Mouse (Mus musculus) heart, postnatal 0 days (tissue): ENCODE results near the gene Stard13. TPM values are rescaled to one million over a fixed set of nuclear protein-coding genes. Genes with fewer than 3 reads are reported as not detected.
A peak's percentile ranks its signal among the peaks of the same experiment; 100 is the strongest.

Source experiments
- ATAC-seq: fragments of 200-750 bp; cut with Nextera tagmentation; 2 replicates; pipeline ENCODE4 v1.8.0; 2017; ENCODE audit warnings: low read depth, moderate number of reproducible peaks, moderate library complexity; ENCODE audit not compliant: insufficient read depth
- DNase-seq: peaks from one replicate; pipeline ENCODE4 v3.0.0-alpha.2; 2016; ENCODE audit warnings: low spot score
- H3K27ac ChIP-seq: fragments of 300-500 bp; sonication (generic); 2 replicates; pipeline ENCODE4 v1.5.1; 2014; ENCODE audit warnings: low read depth, mild to moderate bottlenecking
- H3K27me3 ChIP-seq: fragments of 300-500 bp; sonication (generic); 2 replicates; pipeline ENCODE4 v1.6.1; 2014; ENCODE audit warnings: low read length, mixed read lengths; ENCODE audit not compliant: control insufficient read depth, insufficient read depth
- H3K36me3 ChIP-seq: fragments of 300-500 bp; sonication (generic); replicated peaks from 2 replicates; pipeline ENCODE4 v1.6.1; 2014; ENCODE audit warnings: low read length, mixed read lengths; ENCODE audit not compliant: control insufficient read depth, insufficient read depth
- H3K4me1 ChIP-seq: fragments of 300-500 bp; sonication (generic); 2 replicates; pipeline ENCODE4 v1.6.1; 2014; ENCODE audit warnings: antibody characterized with exemption; ENCODE audit not compliant: control insufficient read depth, insufficient read depth
- H3K4me2 ChIP-seq: fragments of 300-500 bp; sonication (generic); 2 replicates; pipeline ENCODE4 v1.6.1; 2014; ENCODE audit warnings: low read depth, mild to moderate bottlenecking, low read length, moderate library complexity
- H3K4me3 ChIP-seq: fragments of 300-500 bp; sonication (generic); 2 replicates; pipeline ENCODE4 v1.5.1; 2014; ENCODE audit warnings: low read depth, low read length
- H3K9ac ChIP-seq: fragments of 300-500 bp; sonication (generic); replicated peaks from 2 replicates; pipeline ENCODE4 v1.6.1; 2014; ENCODE audit warnings: low read depth, low read length, mixed read lengths
- H3K9me3 ChIP-seq: fragments of 300-500 bp; sonication (generic); replicated peaks from 2 replicates; pipeline ENCODE4 v1.6.1; 2016; ENCODE audit warnings: low read length; ENCODE audit not compliant: control insufficient read depth
- CTCF ChIP-seq: IDR thresholded peaks from 2 replicates; pipeline ENCODE4 v1.5.1; 2016; ENCODE audit warnings: antibody characterized with exemption, control low read depth, low read depth
- EP300 ChIP-seq: IDR thresholded peaks from 2 replicates; pipeline ENCODE4 v1.6.1; 2016; ENCODE audit warnings: antibody characterized with exemption, low read depth
- WGBS: fragments of 180-500 bp; shearing (Covaris S2); extraction: QIAGEN DNeasy Blood & Tissue Kit; methylation state at CpG from one replicate; pipeline ENCODE4 v1.1.7; 2014; 5-methylcytosine and 5-hydroxymethylcytosine counted together
- polyA plus RNA-seq: library from polyadenylated mRNA; unstranded; fragments of >200 nt; fragmentation: Nextera tagmentation; extraction: Ambion mirVana; gene quantifications from 2 replicates; pipeline ENCODE4 v1.2.1, GENCODE M21; 2015
- total RNA-seq: library from RNA; depleted of rRNA; stranded (reverse); fragments of >200 nt; gene quantifications from 2 replicates; pipeline ENCODE4 v1.2.3, GENCODE M21; 2014; ENCODE audit warnings: low replicate concordance

Stard13 gene
- total and polyA plus RNA-seq, 2 experiments from 2014 or later: 3.3 to 10.6 TPM

DNA sequence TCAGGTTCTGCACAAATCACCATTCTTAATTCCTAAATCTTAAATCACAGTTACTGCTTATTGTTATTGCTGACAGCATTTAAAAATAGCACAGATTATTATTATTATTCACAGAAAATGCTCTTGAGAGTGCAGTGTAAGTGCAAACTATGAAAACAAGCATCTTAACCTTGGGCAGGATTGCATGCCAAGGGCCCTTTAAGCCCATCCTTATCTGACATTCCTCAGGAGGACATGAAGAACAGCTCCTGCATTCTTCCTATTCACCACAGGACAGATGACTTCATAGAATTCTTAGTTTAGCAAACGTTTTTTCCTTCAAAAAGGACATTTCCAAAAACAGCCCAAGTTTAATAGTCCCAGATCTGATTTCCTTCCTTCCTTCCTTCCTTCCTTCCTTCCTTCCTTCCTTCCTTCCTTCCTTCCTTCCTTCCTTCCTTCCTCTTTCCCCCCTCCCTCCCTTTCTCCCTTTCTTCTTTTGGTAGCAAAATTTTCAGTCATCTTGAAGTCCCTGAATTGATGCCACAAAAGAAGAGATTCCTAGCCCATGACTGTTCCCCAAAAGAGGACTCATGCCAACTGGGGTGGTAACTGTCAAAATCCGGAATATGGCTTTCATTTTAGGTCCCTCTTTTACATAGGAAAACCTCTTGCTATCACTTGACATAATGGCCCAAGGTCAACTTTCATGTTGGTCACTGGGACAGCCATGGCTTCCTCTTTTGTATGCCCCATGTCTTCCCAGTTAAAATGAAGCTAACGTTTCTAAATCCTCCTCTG, 140.6 kb downstream of the Stard13 start:
- no peaks in the 10 kb centered on the region for H3K27me3 ChIP-seq
- no peak overlapping the region for H3K27ac ChIP-seq
- no peak overlapping the region for H3K9ac ChIP-seq
- no peak overlapping the region for H3K4me3 ChIP-seq
- TF ChIP-seq CTCF (no peak), EP300 (no peak)
- H3K9me3 ChIP-seq: no peaks in the 10 kb centered on the region
- DNase-seq: no peak
- WGBS: 57% methylated on average over 3 of the region's 3 CpGs
- no peak for ATAC-seq
- no peaks in the 10 kb centered on the region for H3K4me1 ChIP-seq
- 0 out of 2 replicates have a peak, but pooled peaks cover 4% of the 10 kb centered on the region for H3K36me3 ChIP-seq
- H3K4me2 ChIP-seq: no peak overlapping the region

GRCm38 (mm10) chr5:151090996-151091395, 142.6 kb downstream of the Stard13 start:
- Histone ChIP-seq H3K4me2 (no peak overlapping the region), H3K36me3 (0 out of 2 replicates have a peak, but pooled peaks cover 4% of the 10 kb centered on the region), H3K27me3 (no peaks in the 10 kb centered on the region), H3K9me3 (no peaks in the 10 kb centered on the region), H3K4me1 (no peaks in the 10 kb centered on the region), H3K9ac (no peak overlapping the region), H3K4me3 (no peak overlapping the region), H3K27ac (no peak overlapping the region)
- DNase-seq (no peak), ATAC-seq (no peak)
- 84% methylated on average over 6 of the region's 6 CpGs for WGBS
- TF ChIP-seq EP300 (no peak), CTCF (no peak)

DNA sequence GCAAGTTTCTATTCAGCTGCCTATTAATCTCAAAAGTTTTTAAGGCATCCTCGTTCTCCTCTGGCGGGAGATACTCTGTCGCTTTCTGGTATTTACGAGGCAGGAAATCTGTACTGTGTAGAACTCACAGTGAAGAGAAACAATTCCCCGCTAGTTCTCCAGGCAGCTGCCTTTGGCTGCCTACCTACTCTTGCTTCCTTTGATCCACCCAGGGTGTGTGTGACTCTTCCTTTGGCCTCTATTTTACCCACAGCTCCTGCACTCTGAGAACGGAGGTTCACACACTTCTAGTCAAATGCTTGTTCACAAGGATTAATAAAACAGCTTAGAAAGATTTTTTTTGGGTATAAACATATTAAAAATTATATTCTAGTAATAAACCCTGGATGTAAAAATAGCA, 144.4 kb downstream of the Stard13 start:
- ATAC-seq: no peak

GRCm38 (mm10) chr5:151086425-151087202, 147.0 kb downstream of the Stard13 start:
- Histone ChIP-seq H3K9ac (no peak overlapping the region), H3K36me3 (no peaks in the 10 kb centered on the region; the same call in 1 of the 2 replicates), H3K27me3 (no peaks in the 10 kb centered on the region), H3K4me1 (no peaks in the 10 kb centered on the region), H3K27ac (peak overlapping the region; percentile 43; the same call in 1 of the 2 replicates), H3K4me2 (no peak overlapping the region), H3K9me3 (no peaks in the 10 kb centered on the region), H3K4me3 (no peak overlapping the region)
- DNase-seq (no peak), ATAC-seq (no peak)
- 54% methylated on average over 9 of the region's 9 CpGs for whole genome bisulfite sequencing
- no peak for TF ChIP-seq EP300
- no peak for TF ChIP-seq CTCF

More for the DNA sequence above, 144.4 kb downstream of the Stard13 start:
- H3K27me3 ChIP-seq: no peaks in the 10 kb centered on the region
- no peak overlapping the region for H3K9ac ChIP-seq
- 66% methylated on average over 6 of the region's 6 CpGs for WGBS
- no peak overlapping the region for H3K4me2 ChIP-seq
- no peak overlapping the region for H3K27ac ChIP-seq
- DNase-seq: no peak
- no peaks in the 10 kb centered on the region for H3K36me3 ChIP-seq
- H3K9me3 ChIP-seq: no peaks in the 10 kb centered on the region
- no peak for TF ChIP-seq CTCF
- TF ChIP-seq EP300: no peak
- H3K4me3 ChIP-seq: no peak overlapping the region
- H3K4me1 ChIP-seq: no peaks in the 10 kb centered on the region

GRCm38 (mm10) chr5:151085749-151086148, 147.9 kb downstream of the Stard13 start:
- no peaks in the 10 kb centered on the region for H3K9me3 ChIP-seq
- H3K4me2 ChIP-seq: no peak overlapping the region
- H3K27ac ChIP-seq: no peak overlapping the region
- ATAC-seq (no peak), DNase-seq (no peak)
- H3K27me3 ChIP-seq: no peaks in the 10 kb centered on the region
- H3K9ac ChIP-seq: no peak overlapping the region
- no peaks in the 10 kb centered on the region; the same call in 1 of the 2 replicates for H3K36me3 ChIP-seq
- no peaks in the 10 kb centered on the region for H3K4me1 ChIP-seq
- WGBS: 86% methylated on average over 8 of the region's 8 CpGs
- no peak overlapping the region for H3K4me3 ChIP-seq
- TF ChIP-seq EP300 (no peak), CTCF (no peak)
